Mouse (Mus musculus): ENCODE measurements around the gene Lag3. TPM values are rescaled to one million over a fixed set of nuclear protein-coding genes. Genes with fewer than 3 reads are reported as not detected.
A peak's percentile ranks its signal among the peaks of the same experiment; 100 is the strongest.

Lag3 gene
- polyA plus RNA-seq, 1 experiment from 2014 or later: 2.3 TPM

- H3K4me2 ChIP-seq (replicated peaks; ENCODE audit: low read depth, low read length): peak overlapping the region; percentile 91
- DNase-seq (ENCODE audit: low spot score): no peak
- no peak overlapping the region for H3K27ac ChIP-seq (ENCODE audit: low read length)
- no peaks in the 10 kb centered on the region for H3K36me3 ChIP-seq (ENCODE audit: insufficient read depth, low read length)
- H3K27me3 ChIP-seq (replicated peaks; ENCODE audit: insufficient read depth, low read length): peaks cover 20% of the 10 kb centered on the region
- H3K4me3 ChIP-seq (ENCODE audit: low read depth, low read length): peak overlapping the region; percentile 48
- no peak overlapping the region for H3K9ac ChIP-seq (replicated peaks; ENCODE audit: low read depth)
- TF ChIP-seq EP300 (IDR thresholded peaks at IDR 0.05) (no peak), CTCF (IDR thresholded peaks at IDR 0.05) (no peak)
- 0% methylated on average over 8 of the region's 16 CpGs for WGBS
- H3K9me3 ChIP-seq (ENCODE audit: low read length): no peaks in the 10 kb centered on the region
- 0 out of 2 replicates have a peak, but pooled peaks cover 3% of the 10 kb centered on the region for H3K4me1 ChIP-seq (ENCODE audit: insufficient read depth, low read depth, low read length)
- no peak for ATAC-seq
Measured at GRCm38 (mm10) chr6:124863125-124863657, 48.3 kb downstream of the Lag3 start.

- TF ChIP-seq CTCF (IDR thresholded peaks at IDR 0.05) (no peak), EP300 (IDR thresholded peaks at IDR 0.05) (no peak)
- H3K4me3 ChIP-seq (ENCODE audit: low read depth, low read length): no peak overlapping the region
- 12% methylated on average over 7 of the region's 8 CpGs for WGBS
Measured at GRCm38 (mm10) chr6:124862406-124863124, 48.9 kb downstream of the Lag3 start.

GRCm38 (mm10) chr6:124861802-124862201 is 49.7 kb downstream of the Lag3 start:
- 0 out of 2 replicates have a peak, but pooled peaks cover 3% of the 10 kb centered on the region for H3K4me1 ChIP-seq (ENCODE audit: insufficient read depth, low read depth, low read length)
- TF ChIP-seq CTCF (IDR thresholded peaks at IDR 0.05) (no peak), EP300 (IDR thresholded peaks at IDR 0.05) (no peak)
- H3K9ac ChIP-seq (replicated peaks; ENCODE audit: low read depth): no peak overlapping the region
- no peak overlapping the region for H3K4me3 ChIP-seq (ENCODE audit: low read depth, low read length)
- ATAC-seq (no peak), DNase-seq (ENCODE audit: low spot score) (no peak)
- no peak overlapping the region for H3K27ac ChIP-seq (ENCODE audit: low read length)
- peaks cover 22% of the 10 kb centered on the region for H3K27me3 ChIP-seq (replicated peaks; ENCODE audit: insufficient read depth, low read length)
- H3K36me3 ChIP-seq (ENCODE audit: insufficient read depth, low read length): no peaks in the 10 kb centered on the region
- 28% methylated on average over 2 of the region's 3 CpGs for WGBS
- no peaks in the 10 kb centered on the region for H3K9me3 ChIP-seq (ENCODE audit: low read length)
- H3K4me2 ChIP-seq (replicated peaks; ENCODE audit: low read depth, low read length): no peak overlapping the region

More at GRCm38 (mm10) chr6:124862406-124863124, 48.9 kb downstream of the Lag3 start:
- Histone ChIP-seq H3K27ac (ENCODE audit: low read length) (no peak overlapping the region), H3K27me3 (replicated peaks; ENCODE audit: insufficient read depth, low read length) (peaks cover 22% of the 10 kb centered on the region), H3K9ac (replicated peaks; ENCODE audit: low read depth) (no peak overlapping the region), H3K36me3 (ENCODE audit: insufficient read depth, low read length) (no peaks in the 10 kb centered on the region), H3K4me2 (replicated peaks; ENCODE audit: low read depth, low read length) (no peak overlapping the region), H3K4me1 (ENCODE audit: insufficient read depth, low read depth, low read length) (0 out of 2 replicates have a peak, but pooled peaks cover 3% of the 10 kb centered on the region), H3K9me3 (ENCODE audit: low read length) (no peaks in the 10 kb centered on the region)
- no peak for ATAC-seq
- DNase-seq (ENCODE audit: low spot score): no peak

- no peak for TF ChIP-seq CTCF (IDR thresholded peaks at IDR 0.05)
- no peak for TF ChIP-seq EP300 (IDR thresholded peaks at IDR 0.05)
Measured at GRCm38 (mm10) chr6:124861266-124861665, 50.2 kb downstream of the Lag3 start.

GRCm38 (mm10) chr6:124860511-124860910 is 51.0 kb downstream of the Lag3 start:
- WGBS: 82% methylated on average over 9 of the region's 9 CpGs
- no peak for DNase-seq (ENCODE audit: low spot score)
- Histone ChIP-seq H3K9me3 (ENCODE audit: low read length) (no peaks in the 10 kb centered on the region), H3K27me3 (replicated peaks; ENCODE audit: insufficient read depth, low read length) (peaks cover 22% of the 10 kb centered on the region), H3K4me2 (replicated peaks; ENCODE audit: low read depth, low read length) (no peak overlapping the region), H3K4me3 (ENCODE audit: low read depth, low read length) (no peak overlapping the region), H3K4me1 (ENCODE audit: insufficient read depth, low read depth, low read length) (0 out of 2 replicates have a peak, but pooled peaks cover 3% of the 10 kb centered on the region), H3K27ac (ENCODE audit: low read length) (no peak overlapping the region), H3K9ac (replicated peaks; ENCODE audit: low read depth) (no peak overlapping the region), H3K36me3 (ENCODE audit: insufficient read depth, low read length) (no peaks in the 10 kb centered on the region)
- TF ChIP-seq CTCF (IDR thresholded peaks at IDR 0.05) (no peak), EP300 (IDR thresholded peaks at IDR 0.05) (no peak)
- ATAC-seq: no peak

More at GRCm38 (mm10) chr6:124861266-124861665, 50.2 kb downstream of the Lag3 start:
- no peak overlapping the region for H3K27ac ChIP-seq (ENCODE audit: low read length)
- no peaks in the 10 kb centered on the region for H3K36me3 ChIP-seq (ENCODE audit: insufficient read depth, low read length)
- H3K27me3 ChIP-seq (replicated peaks; ENCODE audit: insufficient read depth, low read length): peaks cover 22% of the 10 kb centered on the region
- H3K9me3 ChIP-seq (ENCODE audit: low read length): no peaks in the 10 kb centered on the region
- H3K4me2 ChIP-seq (replicated peaks; ENCODE audit: low read depth, low read length): no peak overlapping the region
- 0 out of 2 replicates have a peak, but pooled peaks cover 3% of the 10 kb centered on the region for H3K4me1 ChIP-seq (ENCODE audit: insufficient read depth, low read depth, low read length)
- DNase-seq (ENCODE audit: low spot score) (no peak), ATAC-seq (no peak)
- H3K4me3 ChIP-seq (ENCODE audit: low read depth, low read length): no peak overlapping the region
- H3K9ac ChIP-seq (replicated peaks; ENCODE audit: low read depth): no peak overlapping the region
- 79% methylated on average over 19 of the region's 19 CpGs for WGBS

- peak; percentile 85 for DNase-seq (ENCODE audit: low spot score)
- TF ChIP-seq EP300 (IDR thresholded peaks at IDR 0.05) (no peak), CTCF (IDR thresholded peaks at IDR 0.05) (peak; percentile 92)
- 8% methylated on average over 11 of the region's 12 CpGs for WGBS
- Histone ChIP-seq H3K9me3 (ENCODE audit: low read length) (no peaks in the 10 kb centered on the region), H3K36me3 (ENCODE audit: insufficient read depth, low read length) (no peaks in the 10 kb centered on the region), H3K9ac (replicated peaks; ENCODE audit: low read depth) (no peak overlapping the region), H3K27ac (ENCODE audit: low read length) (no peak overlapping the region), H3K4me1 (ENCODE audit: insufficient read depth, low read depth, low read length) (0 out of 2 replicates have a peak, but pooled peaks cover 3% of the 10 kb centered on the region), H3K4me3 (ENCODE audit: low read depth, low read length) (no peak overlapping the region), H3K27me3 (replicated peaks; ENCODE audit: insufficient read depth, low read length) (peaks cover 22% of the 10 kb centered on the region), H3K4me2 (replicated peaks; ENCODE audit: low read depth, low read length) (no peak overlapping the region)
- peak; percentile 43 for ATAC-seq
Measured at GRCm38 (mm10) chr6:124859725-124860124, 51.8 kb downstream of the Lag3 start.

Measured in lung, postnatal 0 days (tissue).